Mouse (Mus musculus): ENCODE measurements at regions not wholly inside any gene's neighbourhood (a gene's known extent, or its start where the extent isn't known, plus 50 kb on each side); places are given as distances from the start of the nearest gene placed in this dataset.

DNA sequence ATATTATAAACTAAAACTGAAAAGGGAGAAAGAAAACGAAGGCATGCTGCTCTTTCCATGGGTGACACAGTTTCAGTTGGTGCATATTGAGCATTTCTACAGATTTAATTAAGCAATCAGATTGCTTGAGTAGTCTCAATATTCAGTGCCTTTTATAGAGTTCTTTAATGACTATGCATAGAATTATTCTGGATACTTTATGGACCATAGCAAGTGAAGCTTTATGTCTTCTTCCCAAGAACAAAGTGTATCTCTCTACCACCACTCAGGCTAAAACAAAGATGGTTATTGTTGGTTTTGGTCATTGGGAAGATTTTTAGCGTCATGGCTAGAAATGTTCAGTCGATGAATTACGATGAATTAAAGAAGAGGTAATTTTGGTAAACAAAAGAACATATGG lies 311.8 kb upstream of the Ldb2 start:
- TF ChIP-seq CTCF (IDR thresholded peaks at IDR 0.05; ENCODE audit: borderline replicate concordance, insufficient read depth, low read length) (no peak), POLR2A (IDR thresholded peaks at IDR 0.05; ENCODE audit: low read depth, low read length) (no peak)

Data from embryonic fibroblast, embryonic 13.5 days (primary cell).